Mouse (Mus musculus): Measurements from ENCODE around the gene Zfp280d.

GRCm38 (mm10) chr9:72393869-72394341 lies 119.2 kb downstream of the Zfp280d start:
- no peak for TF ChIP-seq CTCF (IDR thresholded peaks at IDR 0.05; ENCODE audit: extremely low read depth, insufficient read depth, low read length)
- no peak for TF ChIP-seq POLR2A (IDR thresholded peaks at IDR 0.05; ENCODE audit: extremely low read depth, insufficient read depth, low read length)

All from cortical plate, adult 2 months (tissue).